Mouse (Mus musculus) inflammation-experienced regulatory T-cells, adult 6 months (primary cell): ENCODE data around the gene Myo16. TPM values are rescaled to one million over a fixed set of nuclear protein-coding genes. Genes with fewer than 3 reads are reported as not detected.

Experiments used
- ATAC-seq: one replicate; pipeline ENCODE4 v1.8.0; 2017
- polyA plus RNA-seq, 3 experiments: library from polyadenylated mRNA; unstranded; fragments of 100-300 nt; shearing (Covaris generic); gene quantifications; one replicate each; pipeline ENCODE4 v1.2.1; 2017

Myo16 gene
- polyA plus RNA-seq, 3 experiments from 2014 or later, result not detected

DNA sequence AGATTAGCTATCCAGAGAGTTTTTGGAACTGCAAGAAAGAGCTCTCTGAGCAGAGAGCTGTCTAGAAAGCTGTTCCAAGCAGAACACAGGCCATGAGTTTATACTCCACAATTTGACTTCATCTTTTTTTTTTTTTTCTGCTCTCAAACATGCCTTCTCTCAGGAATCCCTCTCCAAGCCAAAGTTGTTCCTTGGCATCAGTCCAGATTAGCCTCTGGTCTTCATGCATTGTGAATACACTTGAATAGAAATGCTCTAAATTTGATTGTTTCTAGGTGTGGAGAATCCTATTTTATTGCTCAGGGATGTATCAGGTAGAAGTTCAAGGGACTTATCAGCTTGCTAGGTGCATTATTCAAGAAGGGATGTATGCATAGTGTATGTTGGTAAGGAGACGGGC is 151.0 kb downstream of the Myo16 start:
- no peak for ATAC-seq

- ATAC-seq, result no peak
These were observed 153.6 kb downstream of the Myo16 start for GRCm38 (mm10) chr8:10307345-10307744.

DNA sequence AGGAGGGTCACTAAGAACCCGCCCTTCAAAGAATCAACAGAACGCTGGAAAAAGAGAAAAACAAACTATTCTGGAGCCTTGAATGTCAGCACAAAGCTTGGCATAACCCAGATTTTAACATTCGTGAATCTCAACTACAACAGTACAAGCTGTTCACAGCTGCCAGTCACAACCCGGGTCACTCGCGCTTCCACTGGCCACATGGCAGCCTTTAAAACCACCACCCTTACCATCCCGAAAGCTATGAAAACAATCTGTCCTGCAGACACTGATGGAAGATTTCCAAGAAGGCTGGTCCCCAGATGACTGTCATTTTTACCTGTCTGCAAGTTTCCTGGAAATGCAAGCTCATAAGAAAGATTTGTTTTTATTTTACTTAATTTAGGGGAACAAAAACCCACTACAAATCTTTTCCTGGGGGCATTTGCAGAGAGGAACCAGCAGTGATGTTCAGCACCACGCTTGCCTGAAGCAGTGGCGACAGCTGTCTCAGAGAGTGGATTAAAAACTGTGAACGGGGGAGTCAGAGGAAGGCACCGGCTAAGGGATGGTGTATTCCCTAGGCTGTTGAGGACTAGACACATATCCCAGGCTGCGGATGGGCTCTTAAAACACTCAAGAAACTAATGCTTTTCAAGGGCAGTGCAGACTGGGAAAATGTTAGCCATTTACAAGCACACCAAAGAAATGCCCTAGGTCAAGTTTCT is 154.2 kb downstream of the Myo16 start:
- ATAC-seq, result no peak

- no peak for ATAC-seq
These were observed 156.8 kb downstream of the Myo16 start for GRCm38 (mm10) chr8:10310470-10310869.

- no peak for ATAC-seq
These were observed 158.6 kb downstream of the Myo16 start for GRCm38 (mm10) chr8:10312316-10312715.

GRCm38 (mm10) chr8:10316201-10316600 is 162.5 kb downstream of the Myo16 start:
- no peak for ATAC-seq

- ATAC-seq, result no peak
These were observed 164.4 kb downstream of the Myo16 start for GRCm38 (mm10) chr8:10318103-10318502.

DNA sequence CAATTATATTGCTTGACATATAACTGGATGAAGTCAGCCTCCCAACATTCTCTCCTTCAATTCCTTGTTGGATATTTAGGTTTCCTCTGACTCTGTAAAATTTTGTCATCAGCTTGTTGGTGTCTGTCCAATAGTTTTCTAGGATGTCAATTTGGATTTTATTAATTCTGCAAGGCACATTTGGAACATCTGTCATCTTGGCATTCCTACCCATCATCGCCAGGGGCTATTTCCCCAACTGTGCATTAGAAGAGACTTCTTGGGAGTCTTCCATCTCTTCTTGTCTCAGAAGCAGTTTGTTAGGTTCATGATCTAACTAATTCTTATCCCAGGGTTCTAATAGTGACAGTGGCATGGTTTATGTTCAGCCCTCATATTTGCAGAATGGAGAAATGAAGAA is 196.7 kb downstream of the Myo16 start:
- ATAC-seq, result no peak

GRCm38 (mm10) chr8:10358711-10359110 is 205.0 kb downstream of the Myo16 start:
- no peak for ATAC-seq

- ATAC-seq, result no peak
These were observed 209.2 kb downstream of the Myo16 start for GRCm38 (mm10) chr8:10362949-10363348.

- ATAC-seq, result no peak
These were observed 210.1 kb downstream of the Myo16 start for GRCm38 (mm10) chr8:10363654-10364406.

DNA sequence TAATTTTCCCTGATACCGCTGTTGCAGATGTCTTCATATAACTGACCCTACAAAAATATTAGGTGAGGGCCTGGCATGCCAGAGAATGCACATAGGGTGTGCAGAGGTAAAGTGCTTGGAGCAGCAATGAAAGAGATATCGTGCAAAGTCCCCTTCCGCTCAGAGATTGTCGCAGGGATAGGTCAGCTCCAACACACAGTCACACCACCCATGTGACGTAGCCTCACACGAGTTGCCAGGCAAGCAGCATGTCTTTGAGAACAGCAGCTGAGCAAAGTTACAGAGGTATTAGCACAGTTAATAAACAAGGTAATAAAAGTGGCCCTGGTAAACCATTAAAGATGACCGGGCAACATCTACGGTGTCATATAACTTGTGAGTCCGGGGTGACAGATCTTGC is 212.4 kb downstream of the Myo16 start:
- no peak for ATAC-seq

GRCm38 (mm10) chr8:10372571-10372970 is 218.9 kb downstream of the Myo16 start:
- no peak for ATAC-seq

DNA sequence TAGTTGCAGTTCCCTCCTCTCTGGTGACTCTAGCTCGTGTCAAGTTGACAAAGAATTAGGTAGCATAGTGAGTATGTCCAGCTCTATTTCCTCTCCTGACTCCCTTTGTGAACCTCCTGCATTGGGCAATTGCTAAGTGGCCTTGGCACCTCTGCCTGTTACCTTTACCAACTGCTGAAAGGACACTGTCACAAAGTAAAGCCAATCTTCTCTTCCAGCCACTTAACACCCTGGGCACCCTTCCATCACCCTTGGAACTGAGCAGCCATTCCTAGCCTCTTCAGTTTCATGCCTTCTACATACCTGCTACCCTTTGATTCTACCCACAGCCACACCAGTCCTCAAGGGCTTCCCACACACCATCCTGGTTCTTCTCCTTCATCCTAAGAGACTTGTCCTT is 233.4 kb downstream of the Myo16 start:
- no peak for ATAC-seq

- no peak for ATAC-seq
These were observed 237.5 kb downstream of the Myo16 start for GRCm38 (mm10) chr8:10391096-10391683.

- ATAC-seq, result no peak
These were observed 238.2 kb downstream of the Myo16 start for GRCm38 (mm10) chr8:10391913-10392312.

- ATAC-seq, result no peak
These were observed 240.8 kb downstream of the Myo16 start for GRCm38 (mm10) chr8:10394506-10394905.

GRCm38 (mm10) chr8:10395146-10395545 is 241.4 kb downstream of the Myo16 start:
- ATAC-seq, result no peak

DNA sequence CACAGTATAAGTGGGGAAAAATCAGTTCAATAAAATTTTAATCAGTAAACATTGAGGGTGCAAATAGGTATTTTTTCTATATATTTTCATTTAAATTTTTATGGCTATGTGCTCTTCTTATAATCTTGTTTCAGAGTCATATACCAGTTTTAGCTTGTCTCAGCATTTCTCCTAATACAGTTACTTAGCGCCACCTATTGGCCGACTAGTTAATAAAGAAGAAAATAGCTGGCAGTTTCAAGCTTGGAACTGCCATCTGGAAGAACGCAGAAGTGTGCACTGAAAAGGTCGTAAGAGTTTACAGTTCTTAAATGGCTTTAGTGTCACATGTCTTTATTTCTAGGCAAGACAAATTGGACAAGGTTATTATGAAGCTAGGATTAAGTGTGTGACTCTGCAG is 248.9 kb downstream of the Myo16 start:
- no peak for ATAC-seq

DNA sequence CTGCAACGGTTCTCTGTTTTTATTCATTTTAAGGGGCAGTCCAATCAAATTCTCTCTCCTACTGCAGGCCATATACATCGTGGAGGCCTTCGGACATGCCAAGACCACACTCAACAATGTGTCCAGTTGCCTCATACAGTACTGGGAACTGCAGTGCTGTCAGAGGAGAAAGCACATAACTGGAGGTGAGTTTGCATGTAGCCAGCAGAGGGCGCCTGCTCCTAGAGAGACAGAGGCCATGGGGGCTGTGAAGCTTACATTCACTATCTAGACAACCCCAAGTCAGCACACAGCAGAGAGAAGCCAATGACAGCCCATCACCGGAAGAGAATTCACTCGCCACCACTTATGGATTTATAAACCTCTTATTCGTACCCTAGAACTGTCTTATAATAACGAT is 251.8 kb downstream of the Myo16 start:
- no peak for ATAC-seq

- no peak for ATAC-seq
These were observed 255.3 kb downstream of the Myo16 start for GRCm38 (mm10) chr8:10409043-10409442.

DNA sequence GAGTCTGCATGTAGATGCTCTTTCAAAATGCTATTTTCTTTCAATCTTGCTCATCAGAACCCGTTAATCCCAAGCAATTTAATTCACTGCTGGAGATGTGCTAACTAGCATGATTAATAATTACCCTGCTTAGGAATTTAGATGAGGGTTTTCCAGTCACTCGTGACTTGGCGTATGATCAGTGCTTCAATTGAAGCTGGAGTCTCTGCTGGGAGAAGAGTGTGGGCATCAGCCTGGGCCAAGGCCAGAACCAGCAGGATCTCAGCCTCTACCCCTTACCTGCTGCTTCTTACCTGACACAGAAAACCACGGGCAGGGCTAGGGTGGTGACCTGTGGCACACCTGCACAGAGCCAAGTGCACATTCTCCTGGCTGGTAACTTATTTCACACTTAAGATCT is 257.8 kb downstream of the Myo16 start:
- no peak for ATAC-seq

DNA sequence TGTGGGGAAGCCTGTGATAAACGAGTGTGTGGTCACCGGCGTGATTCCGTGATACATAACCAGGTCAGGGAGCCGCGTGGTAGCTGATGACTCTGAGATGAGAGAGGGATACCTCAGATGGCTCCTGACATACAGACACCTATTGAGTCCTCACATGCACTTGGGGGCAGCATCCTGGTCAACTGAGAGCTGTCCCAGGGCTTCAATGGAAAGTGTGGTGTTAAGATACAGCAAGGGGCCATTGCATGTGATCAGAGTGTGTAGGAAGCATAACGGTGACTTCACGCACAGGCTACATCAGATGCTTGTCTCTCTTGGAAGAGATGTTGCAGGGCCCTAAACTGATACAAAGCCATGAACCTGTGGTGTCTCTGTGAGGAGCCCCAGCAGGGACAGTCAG is 260.2 kb downstream of the Myo16 start:
- ATAC-seq, result no peak

- no peak for ATAC-seq
These were observed 261.0 kb downstream of the Myo16 start for GRCm38 (mm10) chr8:10414684-10415212.
